Mouse (Mus musculus) heart, postnatal 25 days (tissue): Measurements from ENCODE around the gene Xpc. TPM values are rescaled to one million over a fixed set of nuclear protein-coding genes. Genes with fewer than 3 reads are reported as not detected.
"Not testable (repeated sequence)": the region's sequence is repeated elsewhere in the genome, so short reads cannot be mapped to it uniquely, and the experiment has no call there.

Source experiments
- DNase-seq: peaks from one replicate; pipeline ENCODE4 v3.0.0; 2022; ENCODE audit warnings: low spot score
- intact Hi-C: fragments of 180-260 bp; cut with DNase I; formaldehyde crosslinking; loops from one replicate; pipeline ENCODE4 v1.15.1; 2025
- total RNA-seq, 2 experiments: library from RNA; stranded (reverse); gene quantifications; 2 replicates each; pipeline ENCODE4 v1.2.3; 2021

Xpc gene
- total RNA-seq, 2 experiments from 2014 or later, result 8.4 to 10.1 TPM

GRCm38 (mm10) chr6:91476541-91476940 lies 39.1 kb downstream of the Xpc start:
- intact Hi-C loops, result no loop called here
- no peak for DNase-seq

GRCm38 (mm10) chr6:91474441-91475190 lies 41.1 kb downstream of the Xpc start:
- DNase-seq, result no peak
- intact Hi-C loops, result loop anchor here (2.0 kb wide), 1 partner anchor 40 kb away; the partner anchor contains the start of genes Lsm3 and Xpc

- DNase-seq, result no peak
- intact Hi-C loops, result loop anchor here (2.0 kb wide), 2 partner anchors 33 to 41 kb away; partner anchors contain the start of genes Lsm3 and Xpc
Measured at GRCm38 (mm10) chr6:91473805-91474440, 41.8 kb downstream of the Xpc start.

GRCm38 (mm10) chr6:91472868-91473804 lies 42.6 kb downstream of the Xpc start, which contains the start of the genes Chchd4 and Tmem43:
TSS of gene Chchd4 (minus strand) at chr6:91473546.
TSS of gene Tmem43 (plus strand) at chr6:91473703.
- DNase-seq, result peak; percentile 98
- intact Hi-C loops, result loop anchor here (2.0 kb wide), 1 partner anchor 32 kb away; no protein-coding TSS in a partner anchor

GRCm38 (mm10) chr6:91472319-91472718 lies 43.4 kb downstream of the Xpc start:
- intact Hi-C loops, result loop anchor here (2.0 kb wide), 1 partner anchor 32 kb away; no protein-coding TSS in a partner anchor

GRCm38 (mm10) chr6:91471427-91471826 lies 44.3 kb downstream of the Xpc start:
- DNase-seq, intact Hi-C loops: not testable (repeated sequence)

More at GRCm38 (mm10) chr6:91472319-91472718, 43.4 kb downstream of the Xpc start:
- no peak for DNase-seq

GRCm38 (mm10) chr6:91470712-91471111 lies 45.0 kb downstream of the Xpc start:
- intact Hi-C loops, result no loop called here
- no peak for DNase-seq

GRCm38 (mm10) chr6:91467106-91467505 lies 48.6 kb downstream of the Xpc start:
- DNase-seq, result no peak
- intact Hi-C loops, result no loop called here

- DNase-seq, result no peak
- intact Hi-C loops, result no loop called here
Measured at GRCm38 (mm10) chr6:91465756-91466155, 49.9 kb downstream of the Xpc start.

GRCm38 (mm10) chr6:91459471-91459870 lies 56.2 kb downstream of the Xpc start:
- intact Hi-C loops, result no loop called here
- DNase-seq, result no peak

GRCm38 (mm10) chr6:91454546-91454945 lies 61.1 kb downstream of the Xpc start:
- DNase-seq, result no peak
- intact Hi-C loops, result no loop called here

GRCm38 (mm10) chr6:91452056-91452455 lies 63.6 kb downstream of the Xpc start:
- intact Hi-C loops, result no loop called here
- DNase-seq, result no peak

- intact Hi-C loops, result no loop called here
- no peak for DNase-seq
Measured at GRCm38 (mm10) chr6:91449472-91450225, 66.0 kb downstream of the Xpc start.

GRCm38 (mm10) chr6:91445316-91445715 lies 70.4 kb downstream of the Xpc start:
- no peak for DNase-seq
- intact Hi-C loops, result no loop called here

- DNase-seq, result no peak
- intact Hi-C loops, result loop anchor here (2.0 kb wide), 2 partner anchors 32 to 74 kb away; partner anchors contain the start of genes Chchd4, Lsm3, Tmem43 and Xpc
Measured at GRCm38 (mm10) chr6:91441145-91441662, 74.5 kb downstream of the Xpc start.

GRCm38 (mm10) chr6:91440474-91441144 lies 75.1 kb downstream of the Xpc start:
- peak; percentile 84 for DNase-seq
- intact Hi-C loops, result loop anchor here (2.0 kb wide), 2 partner anchors 32 to 74 kb away; partner anchors contain the start of genes Chchd4, Lsm3, Tmem43 and Xpc
